Comparison of ENCODE assay signal across 7 mouse cellular contexts in the genomic region with DNA sequence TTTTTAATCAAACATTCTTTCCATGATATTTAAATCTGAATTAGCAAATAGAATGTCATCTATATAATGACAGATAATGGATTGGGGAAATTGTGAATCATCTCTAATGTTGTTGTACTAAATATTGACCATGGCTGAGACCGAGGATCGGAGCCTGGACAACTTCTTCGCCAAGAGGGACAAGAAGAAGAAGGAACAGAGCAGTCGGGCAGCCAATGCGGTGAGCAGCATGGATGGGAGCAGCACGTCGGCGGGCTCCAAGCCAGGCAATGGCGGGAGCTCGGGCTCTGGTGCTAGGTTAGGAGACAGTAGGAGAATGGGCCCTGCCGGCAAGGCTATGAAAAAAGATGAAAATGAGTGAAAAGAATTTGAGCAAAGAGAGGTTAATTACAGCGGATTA. TPM values are rescaled to one million over a fixed set of nuclear protein-coding genes. Genes with fewer than 3 reads are reported as not detected.
"Had no signal": no experiment of that assay in that cellular context is flagged by ENCODE, and none has a peak within 500 bp of the region (broad histone marks: within the 10 kb centered on the region; RNA-seq: fewer than 3 reads in every experiment).

No protein-coding gene starts in this region.

RNA-seq across cellular contexts. Expression of a gene that starts 38.5 kb away (rescaled TPM):
- polyA plus RNA-seq: gonadal fat pad, adult 2 months; heart, embryonic 13.5 days; heart, postnatal 0 days; hindbrain, embryonic 11.5 days; hindbrain, embryonic 15.5 days; hindbrain, postnatal 0 days; kidney, adult 2 months had no signal
